Mouse (Mus musculus) stomach, embryonic 14.5 days (tissue): ENCODE measurements around the gene Cdcp1. TPM values are rescaled to one million over a fixed set of nuclear protein-coding genes. Genes with fewer than 3 reads are reported as not detected.

Source experiments
- ATAC-seq: fragments of 200-750 bp; cut with Nextera tagmentation; 2 replicates; pipeline ENCODE4 v1.8.0; 2017; ENCODE audit warnings: low read depth, moderate TSS enrichment; ENCODE audit not compliant: insufficient number of reproducible peaks, insufficient read depth, low FRiP score
- H3K27ac ChIP-seq: fragments of 300-500 bp; sonication (generic); 2 replicates; pipeline ENCODE4 v1.5.1; 2014; ENCODE audit warnings: mild to moderate bottlenecking, low read length, moderate library complexity, mixed read lengths
- H3K27me3 ChIP-seq: fragments of 300-500 bp; sonication (generic); 2 replicates; pipeline ENCODE4 v1.6.1; 2014; ENCODE audit warnings: low read length, control low read depth, mixed read lengths; ENCODE audit not compliant: control insufficient read depth, insufficient read depth
- H3K36me3 ChIP-seq: fragments of 300-500 bp; sonication (generic); 2 replicates; pipeline ENCODE4 v1.6.1; 2014; ENCODE audit warnings: mild to moderate bottlenecking, control low read depth, low read length, moderate library complexity, mixed read lengths; ENCODE audit not compliant: control insufficient read depth, insufficient read depth
- H3K4me1 ChIP-seq: fragments of 300-500 bp; sonication (generic); 2 replicates; pipeline ENCODE4 v1.6.1; 2014; ENCODE audit warnings: low read length, control low read depth, mixed read lengths; ENCODE audit not compliant: control insufficient read depth, insufficient read depth
- H3K4me2 ChIP-seq: fragments of 300-500 bp; sonication (generic); replicated peaks from 2 replicates; pipeline ENCODE4 v1.6.1; 2014; ENCODE audit warnings: low read depth, low read length, control low read depth
- H3K4me3 ChIP-seq: fragments of 300-500 bp; sonication (generic); 2 replicates; pipeline ENCODE4 v1.5.1; 2014; ENCODE audit warnings: low read depth, low read length, control low read depth
- H3K9ac ChIP-seq: fragments of 300-500 bp; sonication (generic); replicated peaks from 2 replicates; pipeline ENCODE4 v1.6.1; 2014; ENCODE audit warnings: low read depth, mild to moderate bottlenecking, control low read depth, low read length, moderate library complexity, mixed read lengths
- H3K9me3 ChIP-seq: fragments of 300-500 bp; sonication (generic); 2 replicates; pipeline ENCODE4 v1.6.1; 2016; ENCODE audit warnings: low read depth, low read length, control low read depth; ENCODE audit not compliant: control insufficient read depth
- WGBS: fragments of 180-500 bp; shearing (Covaris S2); extraction: QIAGEN DNeasy Blood & Tissue Kit; methylation state at CpG from one replicate; pipeline ENCODE4 v1.1.7; 2014; 5-methylcytosine and 5-hydroxymethylcytosine counted together
- polyA plus RNA-seq: library from polyadenylated mRNA; unstranded; fragments of >200 nt; fragmentation: Nextera tagmentation; extraction: Ambion mirVana; gene quantifications from 2 replicates; pipeline ENCODE4 v1.2.1, GENCODE M21; 2014

The Cdcp1 gene
- polyA plus RNA-seq, 1 experiment from 2014 or later, result 15.1 TPM

DNA sequence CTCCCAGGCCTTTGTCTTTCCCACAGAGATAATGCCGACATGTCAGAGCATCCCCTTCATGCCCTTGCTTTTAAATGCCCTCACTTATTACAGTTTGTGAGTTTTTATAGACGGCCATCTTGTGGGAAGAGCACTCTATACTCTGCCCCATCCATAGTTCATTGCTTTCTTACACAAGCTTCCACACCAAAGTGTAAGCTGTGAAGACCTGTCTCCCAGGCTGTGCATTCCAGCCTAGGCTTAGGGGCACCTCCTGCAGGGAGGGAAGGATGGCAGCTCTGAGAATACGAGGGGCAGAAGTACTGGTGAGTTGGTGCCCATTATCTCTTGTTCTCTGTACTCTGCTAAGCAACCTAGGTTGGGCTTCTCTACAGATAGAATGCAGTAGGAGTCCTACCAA is 82.8 kb downstream of the Cdcp1 start:
- H3K27me3 ChIP-seq, result no peaks in the 10 kb centered on the region
- no peak overlapping the region for H3K27ac ChIP-seq
- peaks cover 89% of the 10 kb centered on the region for H3K36me3 ChIP-seq
- H3K4me1 ChIP-seq, result no peaks in the 10 kb centered on the region
- ATAC-seq, result no peak
- H3K9ac ChIP-seq, result no peak overlapping the region
- H3K4me2 ChIP-seq, result no peak overlapping the region
- H3K4me3 ChIP-seq, result no peak overlapping the region
- WGBS, result 96% methylated on average over 3 of the region's 3 CpGs
- H3K9me3 ChIP-seq, result no peaks in the 10 kb centered on the region

DNA sequence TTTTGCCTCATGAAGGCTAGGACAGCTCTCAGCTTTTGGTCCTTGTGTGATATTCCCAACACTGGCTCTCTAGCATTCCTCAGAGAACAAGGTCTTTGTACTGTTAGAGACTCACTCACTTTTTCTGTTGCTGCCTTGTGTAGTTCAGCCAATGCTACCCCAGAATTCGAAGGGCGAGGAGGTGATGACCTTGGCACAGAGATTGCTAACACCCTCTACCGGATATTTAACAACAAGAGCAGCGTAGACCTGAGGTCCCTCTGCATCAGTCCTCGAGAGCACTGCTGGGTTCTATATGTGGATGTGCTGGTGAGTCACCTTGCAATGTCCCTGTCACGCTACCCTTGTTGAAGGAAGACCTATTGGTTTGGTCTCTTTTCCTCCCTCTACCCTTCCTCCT is 88.2 kb downstream of the Cdcp1 start:
- no peaks in the 10 kb centered on the region for H3K9me3 ChIP-seq
- H3K27ac ChIP-seq, result no peak overlapping the region
- H3K27me3 ChIP-seq, result no peaks in the 10 kb centered on the region
- no peaks in the 10 kb centered on the region for H3K4me1 ChIP-seq
- H3K4me3 ChIP-seq, result no peak overlapping the region
- peaks cover 59% of the 10 kb centered on the region for H3K36me3 ChIP-seq
- no peak overlapping the region for H3K4me2 ChIP-seq
- ATAC-seq, result no peak
- H3K9ac ChIP-seq, result no peak overlapping the region
- 96% methylated on average over 6 of the region's 6 CpGs for WGBS

DNA sequence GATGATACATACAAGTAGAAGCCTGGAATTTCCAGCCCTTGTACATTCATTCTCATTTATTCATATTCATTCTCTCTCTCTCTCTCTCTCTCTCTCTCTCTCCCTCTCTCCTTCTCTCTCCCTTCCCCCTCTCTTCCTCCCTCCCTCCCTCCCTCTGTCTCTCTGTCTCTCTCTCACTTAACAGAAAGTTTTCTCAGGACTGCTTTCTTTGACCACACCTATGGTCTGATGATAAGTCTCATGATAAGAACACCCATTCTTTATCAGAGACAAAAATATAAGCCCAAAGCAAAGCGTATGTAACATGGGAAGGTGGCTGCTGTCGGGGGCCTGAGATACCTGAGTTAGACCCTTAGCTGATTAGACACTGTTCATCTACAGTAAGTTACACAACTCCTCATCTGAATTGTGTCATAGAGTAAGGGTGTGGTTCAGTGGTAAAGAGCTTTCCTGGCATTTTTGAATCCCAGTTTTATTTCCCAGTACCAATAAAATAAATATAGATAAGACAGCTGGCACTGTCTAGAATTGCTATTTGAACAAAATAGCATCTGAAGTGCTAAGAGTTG is 91.3 kb downstream of the Cdcp1 start:
- Histone ChIP-seq H3K4me1 (no peaks in the 10 kb centered on the region), H3K36me3 (peaks cover 54% of the 10 kb centered on the region), H3K27me3 (no peaks in the 10 kb centered on the region), H3K9me3 (no peaks in the 10 kb centered on the region), H3K9ac (no peak overlapping the region), H3K27ac (no peak overlapping the region), H3K4me3 (no peak overlapping the region), H3K4me2 (no peak overlapping the region)
- 82% methylated on average over 2 of the region's 2 CpGs for WGBS
- ATAC-seq, result no peak

GRCm38 (mm10) chr9:123123571-123124412 is 92.0 kb downstream of the Cdcp1 start:
- Histone ChIP-seq H3K9me3 (no peaks in the 10 kb centered on the region), H3K4me1 (no peaks in the 10 kb centered on the region), H3K4me2 (no peak overlapping the region), H3K36me3 (peaks cover 56% of the 10 kb centered on the region), H3K27ac (no peak overlapping the region), H3K27me3 (no peaks in the 10 kb centered on the region), H3K4me3 (no peak overlapping the region), H3K9ac (no peak overlapping the region)
- ATAC-seq, result no peak
- WGBS, result 95% methylated on average over 6 of the region's 6 CpGs

GRCm38 (mm10) chr9:123123017-123123416 is 92.8 kb downstream of the Cdcp1 start:
- no peak for ATAC-seq
- no peak overlapping the region for H3K9ac ChIP-seq
- no peak overlapping the region for H3K4me2 ChIP-seq
- peaks cover 49% of the 10 kb centered on the region for H3K36me3 ChIP-seq
- WGBS, result 90% methylated on average over 3 of the region's 3 CpGs
- no peak overlapping the region for H3K4me3 ChIP-seq
- H3K27me3 ChIP-seq, result no peaks in the 10 kb centered on the region
- no peaks in the 10 kb centered on the region for H3K9me3 ChIP-seq
- no peak overlapping the region for H3K27ac ChIP-seq
- H3K4me1 ChIP-seq, result no peaks in the 10 kb centered on the region

Other genes with a start within 250 kb of the Cdcp1 start
- 24.8 and 24.9 TPM in 2 replicates for gene Tmem42, start 194.7 kb downstream of the Cdcp1 start, polyA plus RNA-seq
- gene Tgm4, start 181.3 kb downstream of the Cdcp1 start, polyA plus RNA-seq, result 0.87 TPM in 1 of 2 replicates, not detected in the other
- gene Zdhhc3, start 102.8 kb downstream of the Cdcp1 start, polyA plus RNA-seq, result 55.9 and 57.3 TPM in 2 replicates
- 123 and 133 TPM in 2 replicates for gene Exosc7, start 102.8 kb downstream of the Cdcp1 start, polyA plus RNA-seq
- gene Clec3b, start 65.1 kb downstream of the Cdcp1 start, polyA plus RNA-seq, result 0.26 TPM in 1 of 2 replicates, not detected in the other
- gene Tmem158, start 44.7 kb upstream of the Cdcp1 start, polyA plus RNA-seq, result 9.7 and 10.6 TPM in 2 replicates
- gene Lars2, start 150.9 kb upstream of the Cdcp1 start, polyA plus RNA-seq, result 1,824 and 1,882 TPM in 2 replicates